Mouse (Mus musculus) midbrain, postnatal 0 days (tissue): ENCODE data around the gene Ube2d1. TPM values are rescaled to one million over a fixed set of nuclear protein-coding genes. Genes with fewer than 3 reads are reported as not detected.

ENCODE experiments used
- ATAC-seq: fragments of 200-750 bp; cut with Nextera tagmentation; 2 replicates; pipeline ENCODE4 v1.8.0; 2017; ENCODE audit warnings: moderate number of reproducible peaks, mild to moderate bottlenecking, moderate TSS enrichment, moderate library complexity; ENCODE audit not compliant: low FRiP score
- DNase-seq: peaks from one replicate; pipeline ENCODE4 v3.0.0-alpha.2; 2015; ENCODE audit warnings: low spot score
- H3K27ac ChIP-seq: fragments of 300-500 bp; sonication (generic); 2 replicates; pipeline ENCODE4 v1.5.1; 2014; ENCODE audit warnings: low read depth, mild to moderate bottlenecking, low read length, mixed read lengths
- H3K27me3 ChIP-seq: fragments of 300-500 bp; sonication (generic); 2 replicates; pipeline ENCODE4 v1.6.1; 2014; ENCODE audit warnings: low read length, control low read depth, mixed read lengths; ENCODE audit not compliant: insufficient read depth
- H3K36me3 ChIP-seq: fragments of 300-500 bp; sonication (generic); 2 replicates; pipeline ENCODE4 v1.6.1; 2014; ENCODE audit warnings: low read length, control low read depth, mixed read lengths; ENCODE audit not compliant: insufficient read depth
- H3K4me1 ChIP-seq: fragments of 300-500 bp; sonication (generic); 2 replicates; pipeline ENCODE4 v1.6.1; 2014; ENCODE audit warnings: mild to moderate bottlenecking, control low read depth, antibody characterized with exemption, low read length, mixed read lengths; ENCODE audit not compliant: insufficient read depth
- H3K4me2 ChIP-seq: fragments of 300-500 bp; sonication (generic); 2 replicates; pipeline ENCODE4 v1.6.1; 2014; ENCODE audit warnings: low read depth, mild to moderate bottlenecking, low read length, mixed read lengths; ENCODE audit not compliant: poor library complexity, severe bottlenecking
- H3K4me3 ChIP-seq: fragments of 300-500 bp; sonication (generic); 2 replicates; pipeline ENCODE4 v1.5.1; 2014; ENCODE audit warnings: low read depth, mild to moderate bottlenecking, low read length, moderate library complexity
- H3K9ac ChIP-seq: fragments of 300-500 bp; sonication (generic); replicated peaks from 2 replicates; pipeline ENCODE4 v1.6.1; 2014; ENCODE audit warnings: mild to moderate bottlenecking, low read length, moderate library complexity, mixed read lengths; ENCODE audit not compliant: poor library complexity, severe bottlenecking
- H3K9me3 ChIP-seq: fragments of 300-500 bp; sonication (generic); 2 replicates; pipeline ENCODE4 v1.6.1; 2016; ENCODE audit warnings: low read length, control low read depth
- CTCF ChIP-seq: IDR thresholded peaks from 2 replicates; pipeline ENCODE4 v1.5.1; 2016; ENCODE audit warnings: antibody characterized with exemption, mild to moderate bottlenecking
- WGBS: fragments of 180-500 bp; shearing (Covaris S2); extraction: QIAGEN DNeasy Blood & Tissue Kit; methylation state at CpG from one replicate; pipeline ENCODE4 v1.1.7; 2014; 5-methylcytosine and 5-hydroxymethylcytosine counted together
- polyA plus RNA-seq: library from polyadenylated mRNA; unstranded; fragments of >200 nt; fragmentation: Nextera tagmentation; extraction: Ambion mirVana; gene quantifications from 2 replicates; pipeline ENCODE4 v1.2.1, GENCODE M21; 2015
- total RNA-seq: library from RNA; depleted of rRNA; stranded (reverse); fragments of >200 nt; gene quantifications from 2 replicates; pipeline ENCODE4 v1.2.3, GENCODE M21; 2014; rRNA removed

Gene Ube2d1
- total and polyA plus RNA-seq, 2 experiments from 2014 or later: 100 to 179 TPM

- 81% methylated on average over 9 of the region's 9 CpGs for WGBS
- no peaks in the 10 kb centered on the region for H3K9me3 ChIP-seq
- H3K9ac ChIP-seq: no peak overlapping the region
- TF ChIP-seq CTCF: no peak
- H3K36me3 ChIP-seq: no peaks in the 10 kb centered on the region
- H3K27ac ChIP-seq: no peak overlapping the region
- no peak for ATAC-seq
- H3K4me2 ChIP-seq: no peak overlapping the region
- no peak for DNase-seq
- no peaks in the 10 kb centered on the region for H3K27me3 ChIP-seq
- no peak overlapping the region for H3K4me3 ChIP-seq
- no peaks in the 10 kb centered on the region for H3K4me1 ChIP-seq
Measured at GRCm38 (mm10) chr10:71215996-71216395, 69.1 kb downstream of the Ube2d1 start.

Other genes with a start within 250 kb of the Ube2d1 start
- gene Bicc1, start 125.6 kb downstream of the Ube2d1 start, total RNA-seq: 4.9 and 6.1 TPM in 2 replicates
- gene Bicc1, start 125.6 kb downstream of the Ube2d1 start, polyA plus RNA-seq: 5.6 and 6.5 TPM in 2 replicates
- gene Tfam, start 47.0 kb downstream of the Ube2d1 start, total RNA-seq: 14.1 and 16.7 TPM in 2 replicates
- gene Tfam, start 47.0 kb downstream of the Ube2d1 start, polyA plus RNA-seq: 37.9 and 43.5 TPM in 2 replicates
- gene Cisd1, start 59.7 kb upstream of the Ube2d1 start, total RNA-seq: 92.1 and 121 TPM in 2 replicates
- 378 and 395 TPM in 2 replicates for gene Cisd1, start 59.7 kb upstream of the Ube2d1 start, polyA plus RNA-seq
- 21.7 and 28.0 TPM in 2 replicates for gene Ipmk, start 62.5 kb upstream of the Ube2d1 start, total RNA-seq
- gene Ipmk, start 62.5 kb upstream of the Ube2d1 start, polyA plus RNA-seq: 12.8 and 14.6 TPM in 2 replicates